Mouse (Mus musculus): ENCODE data around the gene Slc13a5.

- no peak for TF ChIP-seq CTCF (conservative IDR thresholded peaks at IDR 0.05; ENCODE audit: low read length)
- no peak for TF ChIP-seq NANOG (IDR thresholded peaks at IDR 0.05; ENCODE audit: borderline replicate concordance, low read length)
- TF ChIP-seq POU5F1 (IDR thresholded peaks at IDR 0.05; ENCODE audit: borderline replicate concordance, low read length): no peak
Observed at GRCm38 (mm10) chr11:72266207-72266959, 639 bp downstream of the Slc13a5 start.

All from E14TG2a.4 (cell line).